Mouse (Mus musculus) natural killer cell, adult 2 months (primary cell): ENCODE data around the gene Olfr697.
"Not testable (repeated sequence)": the region's sequence is repeated elsewhere in the genome, so short reads cannot be mapped to it uniquely, and the experiment has no call there.

Experiments used
- DNase-seq, 2 experiments: peaks; one replicate each; pipeline ENCODE4 v3.0.0; 2022; ENCODE audit warnings: low spot score in 2 of 2

Olfr697 gene

GRCm38 (mm10) chr7:106742343-106742742 is at the start of gene Olfr697:
TSS of gene Olfr697 (minus strand) at chr7:106742443.
- no peak for DNase-seq

- DNase-seq: no peak
These were observed 46.1 kb upstream of the Olfr697 start for GRCm38 (mm10) chr7:106788330-106788729.

- DNase-seq: not testable (repeated sequence)
These were observed 18.8 kb upstream of the Olfr697 start for GRCm38 (mm10) chr7:106761008-106761407.

- DNase-seq: no peak
These were observed 16.6 kb upstream of the Olfr697 start for GRCm38 (mm10) chr7:106758800-106759199.

- DNase-seq: no peak
These were observed 13.1 kb upstream of the Olfr697 start, which contains the start of gene Olfr698 for GRCm38 (mm10) chr7:106755297-106755696. TSS of gene Olfr698 (minus strand) at chr7:106755397.

- DNase-seq: no peak
These were observed 3.6 kb upstream of the Olfr697 start for GRCm38 (mm10) chr7:106745811-106746210.

- no peak for DNase-seq
These were observed 5.2 kb downstream of the Olfr697 start for GRCm38 (mm10) chr7:106737028-106737427.

- DNase-seq: no peak
These were observed 8.5 kb downstream of the Olfr697 start for GRCm38 (mm10) chr7:106733717-106734116.

- DNase-seq: not testable (repeated sequence)
These were observed 16.6 kb downstream of the Olfr697 start for GRCm38 (mm10) chr7:106725654-106726053.

- DNase-seq: no peak
These were observed 25.9 kb downstream of the Olfr697 start, which contains the start of gene Olfr695 for GRCm38 (mm10) chr7:106716296-106716695. TSS of gene Olfr695 (minus strand) at chr7:106716396.

GRCm38 (mm10) chr7:106711463-106711862 is 30.8 kb downstream of the Olfr697 start:
- no peak for DNase-seq

GRCm38 (mm10) chr7:106707705-106708104 is 34.5 kb downstream of the Olfr697 start:
- DNase-seq: not testable (repeated sequence)

- DNase-seq: no peak
These were observed 45.4 kb downstream of the Olfr697 start for GRCm38 (mm10) chr7:106696891-106697290.

GRCm38 (mm10) chr7:106692976-106693375 is 49.3 kb downstream of the Olfr697 start:
- no peak for DNase-seq

- DNase-seq: no peak
These were observed 50.5 kb downstream of the Olfr697 start, which contains the start of gene Olfr694 for GRCm38 (mm10) chr7:106691714-106692113. TSS of gene Olfr694 (minus strand) at chr7:106691814.
